Mouse (Mus musculus): ENCODE measurements around the gene Zkscan6.

Gene Zkscan6

DNA sequence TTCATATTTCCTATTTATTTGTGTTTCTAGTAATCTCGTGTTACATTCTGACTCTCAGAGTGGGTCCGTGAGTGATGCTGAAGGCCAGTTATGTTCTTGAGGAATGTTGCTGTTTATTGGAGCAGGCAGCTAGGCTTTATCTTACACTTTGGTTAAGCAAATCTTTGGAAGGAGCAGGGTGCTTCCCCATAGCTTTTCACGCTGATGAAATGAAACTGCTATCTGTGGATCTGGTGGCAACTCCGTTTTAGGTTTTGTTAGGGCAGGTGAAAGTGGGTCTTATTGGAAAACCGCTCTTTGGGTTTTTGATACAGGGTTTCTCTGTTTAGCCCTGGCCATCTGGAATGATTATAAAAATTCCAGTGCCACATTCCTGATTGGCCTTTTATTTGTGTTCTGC is 5.1 kb downstream of the Zkscan6 start:
- in situ Hi-C loops (cut with MboI), result no loop called here

DNA sequence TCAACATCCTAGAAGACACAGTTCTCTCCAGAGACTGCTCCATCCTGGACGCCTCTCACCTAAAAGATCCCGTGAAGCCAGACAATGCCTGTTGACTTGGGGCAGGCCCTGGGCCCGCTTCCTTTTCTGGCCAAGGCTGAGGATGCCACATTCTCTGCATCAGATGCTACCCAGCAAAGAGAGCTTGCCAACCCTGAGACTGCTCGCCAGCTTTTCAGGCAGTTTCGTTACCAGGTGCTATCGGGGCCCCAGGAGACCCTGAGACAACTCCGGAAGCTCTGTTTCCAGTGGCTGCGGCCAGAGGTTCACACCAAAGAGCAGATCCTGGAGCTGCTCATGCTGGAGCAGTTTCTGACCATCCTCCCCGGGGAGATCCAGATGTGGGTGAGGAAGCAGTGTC is 7.4 kb downstream of the Zkscan6 start:
- in situ Hi-C loops (cut with MboI), result no loop called here

DNA sequence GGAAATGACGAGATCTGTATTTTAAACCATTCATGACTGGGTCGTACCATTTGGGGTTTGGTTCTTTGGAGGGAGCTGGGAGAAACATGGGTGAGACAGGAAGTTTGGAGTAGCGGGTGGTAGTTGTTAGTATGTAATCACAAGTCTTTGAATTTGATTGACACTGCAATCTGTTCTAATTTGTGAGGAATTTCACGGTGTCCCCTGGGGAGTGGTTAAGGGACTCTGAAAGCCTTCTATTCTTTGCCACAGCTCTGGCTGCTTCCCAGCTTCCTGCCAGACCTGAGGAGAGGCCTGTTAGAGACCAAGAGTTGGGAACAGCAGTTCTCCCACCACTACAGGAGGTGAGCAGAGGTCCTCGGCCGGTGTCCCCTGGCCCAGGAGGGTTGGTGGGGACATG is 9.3 kb downstream of the Zkscan6 start:
- in situ Hi-C loops (cut with MboI), result no loop called here

DNA sequence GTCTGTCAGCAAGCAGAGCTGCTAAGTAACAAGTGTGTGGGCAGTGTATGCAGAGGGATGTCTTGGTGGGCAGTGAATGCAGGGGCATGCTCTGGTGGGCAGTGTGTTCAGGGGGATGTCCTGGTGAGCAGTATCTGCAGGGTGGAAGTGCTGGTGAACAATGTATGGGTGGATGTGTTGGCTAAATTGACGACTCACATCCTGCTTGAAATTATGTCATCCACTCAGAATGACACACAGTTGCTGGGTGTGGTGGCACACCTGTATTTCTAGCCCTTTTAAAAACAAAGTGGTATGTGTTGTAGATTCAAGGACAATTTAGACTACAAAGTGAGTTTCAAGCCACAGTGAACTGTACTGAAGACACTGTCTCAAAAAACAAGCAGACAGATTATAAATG is 11.2 kb downstream of the Zkscan6 start:
- in situ Hi-C loops (cut with MboI), result no loop called here

DNA sequence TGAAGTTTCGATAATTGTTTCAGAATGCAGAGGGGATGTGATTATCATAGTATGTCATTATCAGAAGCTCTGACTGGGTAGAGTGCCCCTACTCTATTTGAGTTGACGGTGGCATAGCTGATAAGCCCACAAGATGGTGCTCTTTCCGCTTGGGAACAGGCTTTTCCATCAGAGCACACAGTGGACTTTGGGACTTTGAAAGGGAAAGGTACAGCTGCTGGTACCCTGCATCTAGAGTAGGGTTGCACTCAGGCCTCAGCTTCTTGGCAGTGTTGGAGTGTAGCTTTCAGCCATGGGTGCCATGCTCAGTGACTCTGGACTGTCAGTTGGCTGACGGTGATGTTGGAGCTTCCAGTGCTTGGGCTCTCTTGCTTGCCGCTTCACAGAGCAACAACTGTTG is 13.3 kb downstream of the Zkscan6 start:
- in situ Hi-C loops (cut with MboI), result no loop called here

DNA sequence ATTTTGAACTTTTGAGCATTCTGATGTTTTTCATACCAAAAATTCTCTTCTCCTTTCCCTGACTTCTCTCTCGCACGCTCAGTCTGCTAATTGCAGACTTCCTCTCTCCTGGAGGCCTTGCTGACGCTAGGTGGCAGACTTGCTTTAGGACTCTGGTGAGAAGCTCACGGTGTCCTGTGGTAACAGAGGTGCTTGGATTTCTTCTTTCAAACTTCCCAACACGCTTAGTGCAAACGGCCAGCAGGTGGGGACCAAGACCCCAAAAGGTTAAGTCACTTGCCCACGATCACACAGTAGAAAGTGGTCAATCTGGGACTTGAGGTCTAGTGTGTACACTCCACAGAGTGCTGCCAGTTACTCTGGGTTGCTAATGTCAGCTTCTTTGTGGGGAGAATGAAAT is 13.9 kb downstream of the Zkscan6 start:
- in situ Hi-C loops (cut with MboI), result no loop called here

DNA sequence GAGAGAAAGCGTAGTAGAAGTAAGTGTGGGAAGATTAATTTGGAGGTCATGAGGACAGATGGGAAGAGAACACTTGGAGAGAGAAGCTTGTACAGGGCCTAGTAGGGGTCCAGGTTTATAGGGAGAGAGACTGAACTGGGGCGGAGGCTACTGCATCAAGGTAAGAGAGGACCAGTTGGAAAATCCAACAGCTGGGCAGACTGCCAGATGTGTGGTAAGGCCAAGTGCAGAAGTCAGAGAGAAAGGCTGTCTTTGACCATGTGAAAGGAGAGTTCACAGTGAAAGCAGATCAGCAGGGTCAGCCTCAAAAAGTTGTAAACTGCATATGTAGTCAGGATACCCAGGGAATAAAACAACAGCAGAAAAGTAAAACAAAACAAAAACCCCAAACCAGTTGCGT is 17.6 kb downstream of the Zkscan6 start:
- in situ Hi-C loops (cut with MboI), result no loop called here

DNA sequence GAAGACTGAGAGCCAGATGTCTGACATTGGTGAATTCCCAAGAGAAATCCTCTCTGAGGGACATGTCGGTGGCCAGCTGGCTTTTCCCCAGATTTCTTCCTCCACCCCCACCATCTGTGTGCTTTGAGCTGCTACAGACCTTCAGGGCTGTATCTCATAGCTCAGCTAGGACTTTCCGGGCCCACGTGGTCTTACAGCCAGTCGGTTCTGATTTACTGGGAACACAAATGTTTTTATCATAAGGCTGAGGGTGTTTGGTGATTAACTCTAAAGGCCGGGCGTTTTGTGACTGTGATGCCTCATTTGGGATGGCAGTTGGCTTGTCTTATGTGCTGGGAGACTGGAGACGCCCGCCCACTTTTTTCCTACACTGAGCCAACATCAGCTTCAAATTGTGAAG is 32.0 kb downstream of the Zkscan6 start:
- in situ Hi-C loops (cut with MboI), result no loop called here

DNA sequence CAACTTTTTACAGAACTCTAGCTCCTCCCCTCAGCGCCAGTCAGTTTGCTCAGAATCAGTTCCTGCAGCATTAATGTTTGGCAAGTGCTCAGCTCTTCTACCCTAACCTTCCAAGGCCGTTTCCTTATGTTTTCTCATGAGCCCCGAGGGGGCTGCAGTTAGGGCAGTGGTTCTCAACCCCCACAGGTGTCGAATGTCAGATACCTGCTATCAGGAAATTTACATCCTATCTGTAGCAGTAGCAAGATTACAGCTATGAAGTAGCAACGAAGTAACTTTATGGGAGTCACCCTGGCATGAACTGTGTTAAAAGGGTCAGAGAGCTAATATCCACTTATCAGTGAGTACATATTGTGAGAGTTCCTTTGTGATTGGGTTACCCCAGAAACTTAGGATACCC is 39.5 kb downstream of the Zkscan6 start:
- in situ Hi-C loops (cut with MboI), result no loop called here

DNA sequence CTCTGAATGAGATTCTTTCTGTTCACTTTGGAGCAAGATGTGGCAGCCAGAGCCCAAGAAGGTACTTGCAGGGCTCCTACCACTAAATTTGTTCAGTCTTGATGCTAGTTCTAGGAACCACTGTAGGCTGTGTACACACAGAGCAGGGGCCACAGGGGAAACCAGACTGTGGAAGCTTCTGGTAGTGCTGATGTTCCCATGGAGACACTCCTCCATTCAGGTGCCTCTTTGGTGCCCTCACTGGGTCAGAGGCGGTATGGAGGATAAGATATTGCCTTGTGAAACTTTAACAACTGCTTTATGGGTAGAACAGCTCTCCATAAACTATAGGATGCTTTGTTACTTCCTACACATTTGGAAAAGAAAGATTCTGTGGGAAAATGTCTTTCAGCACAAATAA is 45.1 kb downstream of the Zkscan6 start:
- in situ Hi-C loops (cut with MboI), result no loop called here

DNA sequence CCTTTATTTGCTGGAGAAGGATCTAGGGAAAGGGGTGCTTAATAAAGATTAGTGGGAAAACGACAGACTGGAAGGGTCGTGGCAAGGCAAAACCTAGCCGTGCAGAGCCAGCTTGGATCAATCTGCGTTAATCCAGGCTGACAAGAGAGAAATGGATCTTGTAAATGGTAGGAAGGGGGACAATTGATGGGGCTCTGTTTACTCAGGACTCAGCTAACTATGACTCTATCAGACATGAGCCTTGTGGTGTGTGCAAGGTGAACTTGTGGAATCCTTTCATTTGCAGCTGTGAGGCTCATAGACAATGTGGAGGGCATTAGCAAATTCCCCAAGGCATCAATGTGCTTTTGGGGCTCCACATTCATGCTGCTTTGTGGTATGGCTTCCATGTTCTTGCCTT is 54.5 kb downstream of the Zkscan6 start:
- in situ Hi-C loops (cut with MboI), result no loop called here

DNA sequence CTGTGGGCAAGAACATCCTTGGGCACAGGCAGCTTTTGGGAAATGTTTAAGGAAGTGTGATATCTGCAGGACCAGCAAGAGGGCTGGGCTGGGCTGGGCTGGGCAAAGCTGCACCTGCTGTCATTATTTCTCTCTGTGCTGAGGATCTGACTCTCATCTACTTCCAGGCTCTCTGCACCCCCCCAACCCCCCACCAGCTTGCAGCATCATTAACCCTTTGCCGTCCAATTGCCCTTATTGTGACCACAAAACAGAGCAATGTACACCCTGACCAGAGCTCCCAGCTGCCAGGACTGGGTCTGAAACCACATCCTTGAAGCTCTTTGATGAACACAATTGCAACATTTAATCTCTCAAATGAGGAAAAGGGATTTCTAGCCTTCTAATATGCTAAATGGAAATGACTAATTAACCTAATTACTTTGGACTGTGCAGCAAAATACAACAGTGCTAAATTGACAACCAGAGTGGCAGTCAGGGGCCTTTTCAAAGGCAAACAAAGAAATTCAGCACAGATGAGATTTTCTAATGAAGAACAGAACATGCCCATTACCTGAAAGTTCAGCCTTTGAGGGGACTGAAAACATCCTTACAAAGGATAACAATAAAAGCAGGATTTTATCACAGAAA is 70.3 kb downstream of the Zkscan6 start:
- in situ Hi-C loops (cut with MboI), result no loop called here
